ENCODE assay signal across 15 mouse cellular contexts in genomic region chr5:50049506-50049905, GRCm38 (mm10). TPM values are rescaled to one million over a fixed set of nuclear protein-coding genes. Genes with fewer than 3 reads are reported as not detected.
DNase-seq lines count a peak whose midpoint lies in the region; ATAC-seq lines count a peak whose summit lies in the region.
"Had no signal": no experiment of that assay in that cellular context is flagged by ENCODE, and none has a peak within 500 bp of the region (broad histone marks: within the 10 kb centered on the region; RNA-seq: fewer than 3 reads in every experiment).

No protein-coding gene starts in this region.

- H3K4me3 ChIP-seq in heart, embryonic 16.5 days (ENCODE audit: low read length) = no peak overlapping the region
- H3K4me3 ChIP-seq in limb, embryonic 13.5 days = no peak overlapping the region
- H3K4me3 ChIP-seq: kidney, embryonic 15.5 days; neural tube, embryonic 12.5 days had no signal

- H3K9me3 ChIP-seq in heart, embryonic 16.5 days (replicated peaks; ENCODE audit: control insufficient read depth, low read length) = no peaks in the 10 kb centered on the region
- no peaks in the 10 kb centered on the region for H3K9me3 ChIP-seq in limb, embryonic 13.5 days
- H3K9me3 ChIP-seq: kidney, embryonic 15.5 days; neural tube, embryonic 12.5 days had no signal

- 77% methylated on average over 8 of the region's 8 CpGs for WGBS in heart, embryonic 16.5 days
- 54% methylated on average over 8 of the region's 8 CpGs for WGBS in limb, embryonic 13.5 days

- H3K9ac ChIP-seq in heart, embryonic 16.5 days (ENCODE audit: low read length) = 0 out of 2 replicates have a peak overlapping the region, but pooled peaks have one; percentile 41
- H3K9ac ChIP-seq in limb, embryonic 13.5 days = no peak overlapping the region
- H3K9ac ChIP-seq: kidney, embryonic 15.5 days; liver, postnatal 0 days; neural tube, embryonic 12.5 days had no signal

- H3K36me3 ChIP-seq in heart, embryonic 16.5 days (ENCODE audit: control insufficient read depth, insufficient read depth) = no peaks in the 10 kb centered on the region
- H3K36me3 ChIP-seq in limb, embryonic 13.5 days = peaks cover 15% of the 10 kb centered on the region
- H3K36me3 ChIP-seq: kidney, embryonic 15.5 days; neural tube, embryonic 12.5 days had no signal

- no peak overlapping the region for H3K27ac ChIP-seq in heart, embryonic 16.5 days (ENCODE audit: low read length)
- peak overlapping the region; percentile 63; the same call in 1 of the 2 replicates for H3K27ac ChIP-seq in limb, embryonic 13.5 days
- H3K27ac ChIP-seq: kidney, embryonic 15.5 days; macrophage; neural tube, embryonic 12.5 days had no signal

- peak; percentile 56 to 76 for DNase-seq in cerebellum, postnatal 10 days
- DNase-seq in cerebellum, adult 8-10 months = no peak
- DNase-seq in heart, adult 8-10 months (ENCODE audit: low spot score) = no peak
- DNase-seq in brain, adult 2 months (ENCODE audit: low read depth, low spot score) = peak; percentile 10
- DNase-seq in adrenal gland, postnatal 25 days = no peak
- DNase-seq in gastrocnemius, adult 18-20 months (ENCODE audit: low spot score) = no peak
- DNase-seq: embryo, embryonic 11 days; layer of hippocampus, adult 9-11 months; left cerebral cortex, postnatal 4 days; liver, postnatal 0 days had no signal

- H3K27me3 ChIP-seq in heart, embryonic 16.5 days (ENCODE audit: control insufficient read depth, insufficient read depth, low read length) = no peaks in the 10 kb centered on the region
- no peaks in the 10 kb centered on the region for H3K27me3 ChIP-seq in limb, embryonic 13.5 days
- H3K27me3 ChIP-seq: kidney, embryonic 15.5 days; neural tube, embryonic 12.5 days had no signal

- H3K4me2 ChIP-seq in heart, embryonic 16.5 days (ENCODE audit: low read depth, low read length) = no peak overlapping the region
- no peak overlapping the region for H3K4me2 ChIP-seq in limb, embryonic 13.5 days (replicated peaks)
- H3K4me2 ChIP-seq: kidney, embryonic 15.5 days; neural tube, embryonic 12.5 days had no signal

- H3K4me1 ChIP-seq in heart, embryonic 16.5 days (ENCODE audit: control insufficient read depth, insufficient read depth, low read length) = peaks cover 46% of the 10 kb centered on the region
- H3K4me1 ChIP-seq in limb, embryonic 13.5 days = peaks cover 56% of the 10 kb centered on the region

- ATAC-seq in heart, embryonic 16.5 days (replicated peaks; ENCODE audit: extremely low read depth, insufficient read depth, low FRiP score) = no peak
- ATAC-seq in limb, embryonic 13.5 days (ENCODE audit: low FRiP score, low read depth) = no peak; the same call in 1 of the 2 replicates
- ATAC-seq: liver, postnatal 0 days had no signal

RNA-seq across cellular contexts. Expression of gene Adgra3, which starts 9.3 kb away (rescaled TPM):
- 9.8 and 14.5 TPM in 2 replicates for polyA plus RNA-seq in heart, embryonic 16.5 days (2015; fragmentation: Nextera tagmentation; extraction: Ambion mirVana)
- 10 to 100 TPM; 14.9 to 23.5 (median 18.4) TPM for total RNA-seq in heart, adult 8-10 months (2022)
- polyA plus RNA-seq in limb, embryonic 13.5 days (2015; fragmentation: Nextera tagmentation; extraction: Ambion mirVana) = 44.1 and 46.0 TPM in 2 replicates
- total RNA-seq in adrenal gland, postnatal 25 days (2021) = 51.8 and 58.4 TPM in 2 replicates
- 10 to 100 TPM; 10.4 to 12.7 TPM for total RNA-seq in gastrocnemius, adult 18-20 months (2021)

Comparison
In these comparisons a context has a peak if more than half of its experiments do, and no peak if none do; other contexts are left out.
1. DNase-seq: peak in cerebellum, postnatal 10 days (2 of 2) and brain, adult 2 months (single experiment); none in cerebellum, adult 8-10 months (single experiment), heart, adult 8-10 months (single experiment), adrenal gland, postnatal 25 days (single experiment) and gastrocnemius, adult 18-20 months (single experiment).